Mouse (Mus musculus) E14TG2a.4 (cell line): ENCODE results near the gene Frat1.

ENCODE experiments used
- CTCF ChIP-seq: conservative IDR thresholded peaks from 2 replicates; pipeline ENCODE4 v1.5.1; 2014; ENCODE audit warnings: low read length
- POU5F1 ChIP-seq: IDR thresholded peaks from 2 replicates; pipeline ENCODE4 v1.6.1; 2014; ENCODE audit warnings: low read length, borderline replicate concordance

- TF ChIP-seq CTCF (no peak), POU5F1 (no peak)
Measured at GRCm38 (mm10) chr19:41866707-41867106, 36.9 kb downstream of the Frat1 start.
